Mouse (Mus musculus): Measurements from ENCODE around the gene Nxpe4.

GRCm38 (mm10) chr9:48294754-48295153, 132.9 kb downstream of the Nxpe4 start:
- TF ChIP-seq GATA1 (IDR thresholded peaks at IDR 0.05; ENCODE audit: low read length) (no peak), TAL1 (IDR thresholded peaks at IDR 0.05; ENCODE audit: low read length) (no peak)
